Mouse (Mus musculus) liver, embryonic 13.5 days (tissue): ENCODE results near the gene Saa4. TPM values are rescaled to one million over a fixed set of nuclear protein-coding genes. Genes with fewer than 3 reads are reported as not detected.

ENCODE experiments used
- polyA plus RNA-seq: library from polyadenylated mRNA; unstranded; fragments of >200 nt; fragmentation: Nextera tagmentation; extraction: Ambion mirVana; gene quantifications from 2 replicates; pipeline ENCODE4 v1.2.1, GENCODE M21; 2015

The Saa4 gene
- polyA plus RNA-seq, 1 experiment from 2014 or later = 2.7 TPM

Other genes with a start within 250 kb of the Saa4 start
- 6.8 and 7.5 TPM in 2 replicates for gene Sergef, start 92.8 kb downstream of the Saa4 start, polyA plus RNA-seq
- not detected in 2 replicates for gene Tph1, start 60.1 kb downstream of the Saa4 start, polyA plus RNA-seq
- gene Saal1, start 21.9 kb downstream of the Saa4 start, polyA plus RNA-seq = 17.2 and 20.3 TPM in 2 replicates
- gene Saa3, start 16.9 kb downstream of the Saa4 start, polyA plus RNA-seq = 1.1 and 1.2 TPM in 2 replicates
- 0.23 TPM in 1 of 2 replicates, not detected in the other for gene Saa1, start 10.4 kb upstream of the Saa4 start, polyA plus RNA-seq
- gene Saa2, start 19.2 kb upstream of the Saa4 start, polyA plus RNA-seq = not detected in 2 replicates
- 5.8 and 8.2 TPM in 2 replicates for gene Hps5, start 63.5 kb upstream of the Saa4 start, polyA plus RNA-seq
- 42.2 and 53.1 TPM in 2 replicates for gene Gtf2h1, start 63.5 kb upstream of the Saa4 start, polyA plus RNA-seq
- 1,268 and 1,277 TPM in 2 replicates for gene Ldha, start 108.9 kb upstream of the Saa4 start, polyA plus RNA-seq
- 0.19 and 0.55 TPM in 2 replicates for gene Ldhc, start 128.6 kb upstream of the Saa4 start, polyA plus RNA-seq
- 63.2 and 78.5 TPM in 2 replicates for gene Tsg101, start 187.4 kb upstream of the Saa4 start, polyA plus RNA-seq
- gene Uevld, start 225.9 kb upstream of the Saa4 start, polyA plus RNA-seq = 5.3 and 6.2 TPM in 2 replicates